Mouse (Mus musculus): ENCODE measurements around the gene St3gal3.

- TF ChIP-seq POLR2A (IDR thresholded peaks at IDR 0.05; ENCODE audit: low read depth, low read length): no peak
- TF ChIP-seq CTCF (IDR thresholded peaks at IDR 0.05; ENCODE audit: extremely low read depth, insufficient read length, insufficient replicate concordance, low read depth, low read length): no peak
Observed at GRCm38 (mm10) chr4:117982706-117983105, 152.0 kb downstream of the St3gal3 start.
